Mouse (Mus musculus) lung, adult 2 months (tissue): ENCODE measurements at regions not wholly inside any gene's neighbourhood (a gene's known extent, or its start where the extent isn't known, plus 50 kb on each side); places are given as distances from the start of the nearest gene placed in this dataset.

ENCODE experiments used
- DNase-seq: peaks from one replicate; pipeline ENCODE4 v3.0.0; 2022
- H3K4me1 ChIP-seq: fragments of 200-500 bp; 2 replicates; pipeline ENCODE4 v1.6.1; 2011; ENCODE audit warnings: low read length; ENCODE audit not compliant: control insufficient read depth, insufficient read depth
- H3K4me3 ChIP-seq: fragments of 200-500 bp; replicated peaks from 2 replicates; pipeline ENCODE3; 2011; ENCODE audit warnings: low read depth, mild to moderate bottlenecking, control low read depth, low read length; ENCODE audit errors: extremely low read depth
- CTCF ChIP-seq: fragments of 200-500 bp; IDR thresholded peaks from 2 replicates; pipeline ENCODE4 v1.5.1; 2011; ENCODE audit warnings: mild to moderate bottlenecking, low read length, control low read depth; ENCODE audit not compliant: insufficient read depth
- POLR2A ChIP-seq: fragments of 200-500 bp; IDR thresholded peaks from 2 replicates; pipeline ENCODE4 v1.6.1; 2011; ENCODE audit warnings: low read depth, mild to moderate bottlenecking, control low read depth, low read length, borderline replicate concordance; ENCODE audit errors: extremely low read depth
- WGBS: fragments of 180-500 bp; shearing (Covaris S2); methylation state at CpG from one replicate; pipeline ENCODE4 v1.1.7; 2018; 5-methylcytosine and 5-hydroxymethylcytosine counted together

- no peak for DNase-seq
- Histone ChIP-seq H3K4me1 (peaks cover under 1% of the 10 kb centered on the region), H3K4me3 (no peak overlapping the region)
- 15% methylated on average over 3 of the region's 3 CpGs for WGBS
- TF ChIP-seq POLR2A (no peak), CTCF (no peak)
These were observed 71.7 kb upstream of the Rxra start for GRCm38 (mm10) chr2:27604588-27604987.

GRCm38 (mm10) chr2:27606816-27607215, 69.4 kb upstream of the Rxra start:
- no peak for DNase-seq
- Histone ChIP-seq H3K4me1 (no peaks in the 10 kb centered on the region), H3K4me3 (no peak overlapping the region)
- TF ChIP-seq POLR2A = no peak
- TF ChIP-seq CTCF = no peak
- 68% methylated on average over 9 of the region's 9 CpGs for WGBS

DNA sequence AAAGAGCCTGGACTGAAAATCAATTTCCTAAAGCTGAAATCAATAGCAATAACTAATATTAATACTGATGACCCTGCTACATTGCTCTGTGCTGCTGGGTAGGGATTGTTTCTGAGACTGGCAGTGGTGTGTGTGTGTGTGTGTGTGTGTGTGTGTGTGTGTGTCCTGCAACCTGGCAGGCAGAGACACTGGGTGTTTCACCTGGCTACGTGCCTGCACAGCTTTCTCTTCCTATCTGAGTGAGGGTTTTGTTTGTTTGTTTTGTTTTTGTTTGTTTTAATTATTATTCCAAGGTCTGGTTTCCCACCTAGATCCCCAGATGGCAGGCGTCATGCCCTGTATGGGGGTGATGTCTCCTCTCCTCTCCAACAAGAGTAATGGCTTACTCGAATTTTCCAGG, 54.5 kb upstream of the Rxra start:
- WGBS = 63% methylated on average over 3 of the region's 3 CpGs
- Histone ChIP-seq H3K4me3 (no peak overlapping the region), H3K4me1 (no peaks in the 10 kb centered on the region)
- no peak for DNase-seq
- no peak for TF ChIP-seq POLR2A
- TF ChIP-seq CTCF = no peak

DNA sequence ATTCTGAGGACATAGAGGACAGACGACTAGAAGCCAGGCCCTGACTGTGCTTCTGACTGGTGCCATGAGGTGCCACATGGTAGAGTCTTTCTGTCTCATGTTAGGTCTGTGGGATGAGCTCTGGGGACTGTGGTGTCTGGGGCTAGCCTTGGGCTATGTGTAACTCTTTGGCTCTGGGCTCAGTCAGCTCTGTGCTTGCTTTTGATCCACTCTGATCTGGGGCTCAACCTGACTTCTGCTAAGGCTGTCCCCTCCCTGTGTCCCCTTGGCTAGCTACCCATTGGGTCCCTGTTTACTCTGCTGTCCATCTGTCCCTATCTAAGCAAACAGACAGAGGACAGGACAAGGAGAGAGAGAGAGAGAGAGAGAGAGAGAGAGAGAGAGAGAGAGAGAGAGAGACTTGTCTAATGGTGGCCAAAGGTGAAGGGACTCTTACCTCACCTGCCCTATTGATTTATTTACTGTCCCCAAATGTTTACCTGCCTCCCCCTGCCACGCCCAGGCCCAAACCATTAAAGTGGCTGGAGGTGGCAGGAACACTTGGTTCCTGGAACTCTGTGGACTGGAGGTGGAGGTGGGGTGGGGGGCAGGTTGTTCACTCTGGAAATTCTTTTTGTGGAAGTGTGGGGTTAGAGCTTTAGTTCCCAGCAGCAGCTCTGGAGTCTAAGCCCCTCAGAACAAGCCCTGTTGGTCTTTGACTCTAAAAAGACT, 51.4 kb upstream of the Rxra start:
- Histone ChIP-seq H3K4me3 (no peak overlapping the region), H3K4me1 (no peaks in the 10 kb centered on the region)
- TF ChIP-seq CTCF (no peak), POLR2A (no peak)
- DNase-seq = no peak
- WGBS = 87% methylated on average over 2 of the region's 2 CpGs
